Mouse (Mus musculus): ENCODE measurements at regions not wholly inside any gene's neighbourhood (a gene's known extent, or its start where the extent isn't known, plus 50 kb on each side); places are given as distances from the start of the nearest gene placed in this dataset.

DNA sequence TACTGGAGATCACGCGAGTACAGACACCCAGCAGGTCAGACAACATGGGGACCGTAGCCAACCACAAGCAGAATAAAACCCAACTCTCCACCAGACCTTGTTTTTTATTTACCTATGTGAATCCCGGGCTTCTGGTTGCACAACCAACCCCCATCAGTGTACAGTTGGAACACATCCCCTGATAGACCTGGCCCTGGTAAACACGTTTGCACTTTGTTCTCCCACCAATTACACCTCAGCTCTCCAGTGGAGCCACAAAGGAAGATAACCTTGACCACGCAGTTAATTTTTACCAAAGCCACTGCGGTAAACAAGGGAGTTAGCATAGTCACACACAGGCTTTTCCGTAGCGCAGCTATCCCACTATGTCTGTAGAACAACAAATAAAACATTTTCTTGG, 254.6 kb upstream of the Dio3 start:
- peaks cover 32% of the 10 kb centered on the region for H3K4me1 ChIP-seq
- no peak overlapping the region for H3K4me3 ChIP-seq (replicated peaks)
- ATAC-seq (ENCODE audit: low FRiP score): no peak
- WGBS: 85% methylated on average over 9 of the region's 9 CpGs
- no peaks in the 10 kb centered on the region for H3K27me3 ChIP-seq
- H3K27ac ChIP-seq: no peak overlapping the region
- no peaks in the 10 kb centered on the region for H3K9me3 ChIP-seq
- H3K9ac ChIP-seq: no peak overlapping the region
- H3K4me2 ChIP-seq: no peak overlapping the region
- no peaks in the 10 kb centered on the region for H3K36me3 ChIP-seq (replicated peaks)

DNA sequence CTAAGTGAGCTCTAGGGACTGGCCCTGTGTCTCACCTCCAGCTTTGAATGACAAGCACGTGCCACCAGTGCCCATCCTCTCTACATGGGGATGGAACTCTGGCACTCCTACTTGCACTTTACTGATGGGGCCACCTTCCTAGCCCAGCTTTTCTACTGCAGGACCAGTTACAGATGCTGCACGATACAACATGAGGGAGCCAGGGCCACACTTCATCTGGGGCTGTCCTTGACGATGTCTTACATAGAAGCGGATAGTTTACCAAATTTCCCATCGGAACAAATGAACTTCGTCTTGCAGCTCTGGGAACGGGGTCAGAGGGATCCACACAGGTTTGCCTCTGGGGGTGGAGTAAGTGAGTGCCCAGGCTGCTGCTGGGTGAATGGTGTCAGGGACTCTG, 253.7 kb upstream of the Dio3 start:
- no peaks in the 10 kb centered on the region for H3K9me3 ChIP-seq
- ATAC-seq (ENCODE audit: low FRiP score): no peak
- H3K27ac ChIP-seq: no peak overlapping the region

DNA sequence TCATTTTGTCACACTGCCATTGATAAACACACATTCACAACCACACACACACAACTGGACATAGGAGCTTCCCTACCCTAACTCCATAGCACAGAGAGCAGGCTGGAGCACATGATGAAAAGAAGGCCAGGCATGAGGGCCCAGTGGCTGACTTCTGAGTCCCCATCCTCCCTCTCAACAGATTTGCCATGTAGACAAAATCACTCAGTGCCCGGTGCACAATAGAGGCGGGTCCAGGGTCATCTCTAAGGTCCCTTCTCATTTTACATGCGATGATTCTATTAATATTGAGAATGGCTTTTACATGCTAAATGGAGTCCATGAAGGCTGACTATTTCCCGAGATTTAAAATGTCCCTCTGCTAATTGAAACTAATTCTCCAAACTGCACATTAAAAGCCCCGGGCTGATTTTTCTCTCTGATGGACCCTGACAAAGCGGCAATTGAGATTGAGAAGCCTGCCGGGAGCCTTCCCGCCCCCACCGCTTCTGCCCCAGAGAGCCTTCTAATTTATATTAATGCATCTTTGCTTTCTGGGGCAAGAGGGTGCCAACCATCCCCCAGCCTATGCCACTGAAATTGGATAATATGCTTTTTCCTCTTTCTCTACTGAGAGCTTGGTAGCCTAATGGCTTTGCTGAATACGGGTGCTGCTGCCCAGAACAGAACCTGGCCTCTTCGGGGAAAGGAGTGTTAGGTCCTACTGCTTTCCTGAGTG, 252.7 kb upstream of the Dio3 start:
- no peak overlapping the region for H3K4me2 ChIP-seq
- peak; percentile 71 for ATAC-seq (ENCODE audit: low FRiP score)
- WGBS: 33% methylated on average over 11 of the region's 11 CpGs
- H3K9ac ChIP-seq: no peak overlapping the region
- H3K36me3 ChIP-seq (replicated peaks): no peaks in the 10 kb centered on the region
- H3K27me3 ChIP-seq: no peaks in the 10 kb centered on the region
- peak overlapping the region; percentile 51 for H3K27ac ChIP-seq
- H3K4me1 ChIP-seq: peaks cover 32% of the 10 kb centered on the region
- no peaks in the 10 kb centered on the region for H3K9me3 ChIP-seq
- H3K4me3 ChIP-seq (replicated peaks): no peak overlapping the region

More for the DNA sequence above, 253.7 kb upstream of the Dio3 start:
- WGBS: 92% methylated on average over 7 of the region's 7 CpGs
- H3K36me3 ChIP-seq (replicated peaks): no peaks in the 10 kb centered on the region
- H3K4me1 ChIP-seq: peaks cover 32% of the 10 kb centered on the region
- H3K9ac ChIP-seq: no peak overlapping the region
- no peaks in the 10 kb centered on the region for H3K27me3 ChIP-seq
- no peak overlapping the region for H3K4me3 ChIP-seq (replicated peaks)
- no peak overlapping the region for H3K4me2 ChIP-seq

DNA sequence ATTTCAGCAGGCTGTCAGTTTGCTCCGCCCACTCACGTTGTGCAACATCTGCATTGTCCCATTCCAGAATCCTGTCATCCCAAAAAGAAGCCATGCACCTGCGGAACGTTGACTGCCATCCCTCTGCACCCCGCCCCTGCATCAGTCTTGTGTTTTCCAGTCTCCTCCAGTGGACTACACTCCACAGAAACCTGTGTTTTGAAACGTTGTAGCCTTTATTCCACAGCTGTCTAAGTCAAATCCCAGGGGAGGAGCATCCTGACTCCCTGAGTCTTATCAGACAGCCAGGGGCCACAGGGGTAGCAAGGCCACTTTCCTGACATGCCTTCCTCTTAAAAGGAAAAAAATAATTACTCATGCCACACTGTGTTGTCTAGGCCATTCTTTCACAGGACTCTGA, 251.5 kb upstream of the Dio3 start:
- 79% methylated on average over 6 of the region's 6 CpGs for WGBS
- H3K4me3 ChIP-seq (replicated peaks): no peak overlapping the region
- no peaks in the 10 kb centered on the region for H3K36me3 ChIP-seq (replicated peaks)
- H3K9me3 ChIP-seq: no peaks in the 10 kb centered on the region
- H3K9ac ChIP-seq: no peak overlapping the region
- no peak overlapping the region for H3K27ac ChIP-seq
- H3K27me3 ChIP-seq: 0 out of 2 replicates have a peak, but pooled peaks cover 1% of the 10 kb centered on the region
- H3K4me2 ChIP-seq: no peak overlapping the region
- no peak for ATAC-seq (ENCODE audit: low FRiP score)
- peaks cover 32% of the 10 kb centered on the region for H3K4me1 ChIP-seq

DNA sequence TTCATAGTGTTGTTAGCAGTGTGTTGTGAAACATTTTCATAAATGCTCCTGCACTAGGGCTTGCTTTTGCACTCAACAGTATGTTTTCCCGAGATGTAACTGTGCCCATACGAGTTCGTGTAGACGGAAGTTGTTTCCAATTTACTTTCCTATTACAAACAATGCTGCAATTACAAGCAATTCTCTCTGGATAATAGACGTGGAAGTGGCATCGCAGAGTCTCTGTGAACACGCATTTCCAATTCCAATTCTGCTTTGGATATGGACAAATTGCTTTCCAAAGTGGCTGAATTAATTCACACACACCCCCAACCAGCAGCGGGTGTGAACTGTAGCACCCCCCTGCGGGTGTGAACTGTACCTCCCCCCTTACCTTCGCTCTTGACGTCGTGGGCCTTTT, 250.9 kb upstream of the Dio3 start:
- ATAC-seq (ENCODE audit: low FRiP score): no peak
- H3K4me3 ChIP-seq (replicated peaks): no peak overlapping the region
- peaks cover 31% of the 10 kb centered on the region for H3K4me1 ChIP-seq
- 0 out of 2 replicates have a peak, but pooled peaks cover 4% of the 10 kb centered on the region for H3K27me3 ChIP-seq
- no peaks in the 10 kb centered on the region for H3K9me3 ChIP-seq
- H3K9ac ChIP-seq: no peak overlapping the region
- no peak overlapping the region for H3K4me2 ChIP-seq
- no peaks in the 10 kb centered on the region for H3K36me3 ChIP-seq (replicated peaks)
- no peak overlapping the region for H3K27ac ChIP-seq
- WGBS: 62% methylated on average over 12 of the region's 12 CpGs

DNA sequence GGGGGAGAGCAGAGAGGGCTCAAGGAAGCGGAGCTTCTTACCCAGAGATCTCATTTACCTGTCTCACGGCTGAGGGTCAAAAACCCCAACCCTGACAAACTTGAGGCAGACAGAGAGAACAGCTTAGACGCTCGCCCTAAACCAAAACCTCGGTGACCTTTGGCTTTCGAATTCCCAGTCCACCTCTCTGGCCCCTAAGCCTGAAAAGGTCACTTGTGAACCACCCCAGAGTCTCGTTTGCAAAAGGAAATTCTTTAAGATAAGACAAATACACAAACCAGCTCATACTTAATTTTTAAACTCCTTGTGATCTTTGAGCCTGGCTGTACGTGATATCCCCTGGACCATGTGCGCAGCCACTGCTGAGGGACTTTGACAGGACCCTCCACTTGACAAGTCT, 250.2 kb upstream of the Dio3 start:
- Histone ChIP-seq H3K9me3 (no peaks in the 10 kb centered on the region), H3K4me3 (replicated peaks) (no peak overlapping the region), H3K4me1 (peaks cover 27% of the 10 kb centered on the region), H3K27ac (no peak overlapping the region), H3K36me3 (replicated peaks) (no peaks in the 10 kb centered on the region), H3K9ac (no peak overlapping the region), H3K4me2 (no peak overlapping the region), H3K27me3 (0 out of 2 replicates have a peak, but pooled peaks cover 4% of the 10 kb centered on the region)
- no peak for ATAC-seq (ENCODE audit: low FRiP score)
- WGBS: 76% methylated on average over 9 of the region's 9 CpGs

DNA sequence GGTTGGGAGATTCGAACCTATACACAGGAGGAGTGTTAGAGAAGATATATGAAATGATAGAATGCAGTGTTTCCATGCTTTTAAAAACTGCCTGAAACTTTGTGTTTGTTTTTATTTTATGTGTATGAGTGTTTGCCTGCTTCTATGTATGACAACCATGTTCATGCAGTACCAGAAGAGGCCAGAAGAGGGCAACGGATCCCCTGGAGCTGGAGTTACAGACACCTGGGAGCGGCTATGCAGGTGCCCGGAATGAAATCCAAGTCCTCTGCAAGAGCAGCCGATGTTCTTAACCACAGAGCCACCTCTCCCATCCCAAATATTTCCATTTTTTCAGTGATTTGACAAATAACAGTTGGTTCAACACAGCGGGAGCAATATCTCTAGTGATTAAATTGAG, 247.5 kb upstream of the Dio3 start:
- Histone ChIP-seq H3K27ac (no peak overlapping the region), H3K4me1 (peaks cover 17% of the 10 kb centered on the region), H3K27me3 (0 out of 2 replicates have a peak, but pooled peaks cover 4% of the 10 kb centered on the region), H3K4me3 (replicated peaks) (no peak overlapping the region), H3K9ac (no peak overlapping the region), H3K36me3 (replicated peaks) (no peaks in the 10 kb centered on the region), H3K9me3 (no peaks in the 10 kb centered on the region), H3K4me2 (no peak overlapping the region)
- 63% methylated on average over 6 of the region's 6 CpGs for WGBS
- no peak for ATAC-seq (ENCODE audit: low FRiP score)

DNA sequence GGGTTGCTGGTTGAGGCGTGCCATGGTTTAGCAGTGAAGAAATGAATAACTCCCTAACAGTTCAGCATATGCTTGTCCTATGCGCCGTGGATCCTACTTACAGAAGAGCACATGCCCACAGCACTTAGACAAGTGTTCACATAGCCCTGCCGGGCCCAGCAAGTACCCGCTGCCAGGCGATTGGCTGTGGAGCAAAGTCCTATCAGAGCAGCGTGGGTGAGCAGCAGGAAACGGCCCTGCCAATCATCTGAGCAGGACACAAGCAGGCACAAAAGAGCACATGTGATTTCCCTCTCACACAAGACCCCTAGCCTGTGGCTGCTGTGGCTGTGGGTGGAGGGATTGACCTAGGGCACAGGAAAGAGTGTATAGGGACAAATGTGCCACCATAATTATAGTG, 243.7 kb upstream of the Dio3 start:
- no peak overlapping the region for H3K4me2 ChIP-seq
- H3K9me3 ChIP-seq: no peaks in the 10 kb centered on the region
- H3K4me1 ChIP-seq: no peaks in the 10 kb centered on the region
- H3K4me3 ChIP-seq (replicated peaks): no peak overlapping the region
- no peak overlapping the region for H3K27ac ChIP-seq
- no peak for ATAC-seq (ENCODE audit: low FRiP score)
- 79% methylated on average over 8 of the region's 8 CpGs for WGBS
- no peaks in the 10 kb centered on the region for H3K36me3 ChIP-seq (replicated peaks)
- 0 out of 2 replicates have a peak, but pooled peaks cover 4% of the 10 kb centered on the region for H3K27me3 ChIP-seq
- H3K9ac ChIP-seq: no peak overlapping the region

DNA sequence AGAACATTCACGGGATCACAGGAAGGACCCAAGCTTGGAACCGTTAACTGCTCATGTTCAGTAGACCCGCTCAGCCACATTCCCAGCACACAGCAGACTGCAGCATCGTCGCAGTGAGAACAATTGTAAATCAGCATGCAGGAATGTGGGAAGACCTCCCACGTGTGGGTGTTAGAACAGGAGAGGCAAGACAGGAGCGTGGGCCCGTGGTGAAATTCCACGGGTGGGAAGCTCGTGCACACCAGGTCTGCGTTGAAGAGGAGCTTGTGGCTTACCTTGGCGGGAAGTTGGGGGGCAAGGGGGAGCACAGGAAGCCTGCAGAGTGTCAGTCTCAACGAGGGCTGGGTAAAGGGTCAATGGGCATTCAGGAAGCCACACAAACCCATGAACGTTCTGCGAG, 238.2 kb upstream of the Dio3 start:
- Histone ChIP-seq H3K4me1 (0 out of 2 replicates have a peak, but pooled peaks cover 4% of the 10 kb centered on the region), H3K9ac (no peak overlapping the region), H3K36me3 (replicated peaks) (no peaks in the 10 kb centered on the region), H3K4me3 (replicated peaks) (no peak overlapping the region), H3K4me2 (no peak overlapping the region), H3K27ac (no peak overlapping the region), H3K9me3 (no peaks in the 10 kb centered on the region), H3K27me3 (no peaks in the 10 kb centered on the region)
- WGBS: 69% methylated on average over 15 of the region's 15 CpGs
- ATAC-seq (ENCODE audit: low FRiP score): no peak

DNA sequence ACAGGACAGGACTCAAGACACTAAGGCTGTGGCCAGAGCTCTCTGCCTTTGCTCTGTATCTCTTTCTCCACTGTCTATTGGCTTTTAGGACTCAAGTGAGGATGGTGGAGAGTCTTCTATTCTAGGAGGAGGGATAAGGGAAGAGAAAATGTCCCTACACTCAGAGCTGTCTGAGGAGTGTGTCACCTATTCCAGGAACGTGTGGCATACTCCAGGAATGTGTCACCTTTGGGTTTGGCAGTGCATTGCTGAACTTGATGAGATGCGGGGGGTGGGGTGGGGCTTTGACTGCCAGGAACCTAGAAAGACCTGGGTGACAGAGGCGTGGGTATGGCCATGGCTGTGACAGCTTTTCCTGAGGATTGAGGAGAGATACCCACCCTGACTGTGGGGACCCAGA, 237.1 kb upstream of the Dio3 start:
- 0 out of 2 replicates have a peak, but pooled peaks cover 6% of the 10 kb centered on the region for H3K4me1 ChIP-seq
- H3K4me3 ChIP-seq (replicated peaks): no peak overlapping the region
- no peak overlapping the region for H3K9ac ChIP-seq
- no peaks in the 10 kb centered on the region for H3K36me3 ChIP-seq (replicated peaks)
- H3K9me3 ChIP-seq: no peaks in the 10 kb centered on the region
- ATAC-seq (ENCODE audit: low FRiP score): no peak
- no peaks in the 10 kb centered on the region for H3K27me3 ChIP-seq
- H3K4me2 ChIP-seq: no peak overlapping the region
- no peak overlapping the region for H3K27ac ChIP-seq
- 78% methylated on average over 3 of the region's 3 CpGs for WGBS

DNA sequence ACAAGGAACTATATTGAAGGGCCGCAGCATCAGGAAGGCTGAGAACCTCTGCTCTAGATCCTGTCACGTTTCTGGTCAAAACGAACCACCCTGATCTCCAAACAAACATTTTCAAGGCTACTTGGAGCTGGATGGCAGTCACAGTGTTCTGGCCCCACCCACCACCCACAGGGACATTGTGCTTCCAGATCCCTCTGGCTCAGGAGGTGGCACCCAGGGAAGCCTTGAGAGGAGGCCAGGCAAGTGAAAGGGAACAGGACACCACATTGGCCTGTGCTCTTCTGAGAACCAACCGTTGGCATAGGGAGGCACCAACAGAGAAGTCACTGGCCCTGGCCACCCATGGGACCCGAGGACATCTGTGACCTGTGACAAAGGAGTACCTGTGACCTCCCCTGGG, 234.6 kb upstream of the Dio3 start:
- no peak for ATAC-seq (ENCODE audit: low FRiP score)
- no peak overlapping the region for H3K4me3 ChIP-seq (replicated peaks)
- H3K9me3 ChIP-seq: no peaks in the 10 kb centered on the region
- H3K27ac ChIP-seq: no peak overlapping the region
- H3K9ac ChIP-seq: no peak overlapping the region
- no peaks in the 10 kb centered on the region for H3K27me3 ChIP-seq
- no peaks in the 10 kb centered on the region for H3K36me3 ChIP-seq (replicated peaks)
- WGBS: 87% methylated on average over 5 of the region's 5 CpGs
- H3K4me2 ChIP-seq: no peak overlapping the region
- 0 out of 2 replicates have a peak, but pooled peaks cover 6% of the 10 kb centered on the region for H3K4me1 ChIP-seq

DNA sequence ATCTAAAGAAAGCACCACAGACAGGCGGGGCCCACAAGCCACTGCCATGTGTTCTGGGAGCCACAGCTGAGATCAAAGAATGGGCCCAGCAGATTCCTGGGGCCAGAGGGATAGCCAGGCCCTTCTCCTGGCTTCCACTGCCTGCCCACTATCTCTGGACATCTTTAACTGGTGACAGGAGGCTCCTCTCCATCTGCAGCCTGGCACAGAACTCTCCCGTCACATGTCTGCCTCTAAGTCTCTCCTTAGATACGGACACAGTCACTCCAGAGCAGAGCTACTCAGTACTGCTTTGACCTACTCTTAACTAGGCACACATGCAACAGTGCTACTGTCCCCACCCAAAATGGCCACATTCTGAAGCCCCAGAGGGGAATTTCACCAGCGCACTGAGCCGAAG, 234.1 kb upstream of the Dio3 start:
- Histone ChIP-seq H3K4me2 (no peak overlapping the region), H3K27ac (no peak overlapping the region), H3K9ac (no peak overlapping the region), H3K36me3 (replicated peaks) (no peaks in the 10 kb centered on the region), H3K4me1 (0 out of 2 replicates have a peak, but pooled peaks cover 6% of the 10 kb centered on the region), H3K9me3 (no peaks in the 10 kb centered on the region), H3K27me3 (no peaks in the 10 kb centered on the region), H3K4me3 (replicated peaks) (no peak overlapping the region)
- WGBS: 86% methylated on average over 5 of the region's 5 CpGs
- no peak for ATAC-seq (ENCODE audit: low FRiP score)

DNA sequence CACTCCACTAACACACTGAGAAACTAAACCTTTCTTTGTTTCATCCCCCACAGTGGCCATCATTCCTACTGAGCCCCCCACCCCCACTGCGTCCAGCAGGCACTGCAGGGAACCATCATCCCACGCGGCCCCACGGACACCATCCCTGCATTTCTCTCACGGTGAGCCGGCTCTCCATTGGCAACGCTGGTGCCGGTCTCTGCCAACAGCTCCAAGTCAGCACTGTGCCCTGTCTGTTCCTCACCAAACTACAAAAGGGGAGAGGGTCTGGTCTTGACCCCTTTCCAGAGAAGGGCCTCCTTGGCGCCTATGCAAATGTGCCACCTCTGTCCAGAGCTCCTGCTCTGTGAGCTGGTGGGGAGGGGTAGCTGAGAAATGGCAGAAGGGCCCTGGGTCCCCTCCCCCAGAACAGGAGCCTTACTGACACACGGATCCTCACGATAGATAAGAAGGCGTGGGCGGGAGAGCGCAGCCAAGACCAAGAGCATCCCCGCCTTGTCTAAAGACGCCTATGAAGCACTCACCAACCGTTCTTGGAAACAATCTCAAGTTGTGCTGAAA, 233.0 kb upstream of the Dio3 start:
- 79% methylated on average over 17 of the region's 17 CpGs for WGBS

More for the DNA sequence above, 233.0 kb upstream of the Dio3 start:
- no peaks in the 10 kb centered on the region for H3K9me3 ChIP-seq
- no peak overlapping the region for H3K27ac ChIP-seq
- no peaks in the 10 kb centered on the region for H3K27me3 ChIP-seq
- H3K36me3 ChIP-seq (replicated peaks): no peaks in the 10 kb centered on the region
- no peak overlapping the region for H3K9ac ChIP-seq
- H3K4me2 ChIP-seq: no peak overlapping the region
- ATAC-seq (ENCODE audit: low FRiP score): no peak
- H3K4me3 ChIP-seq (replicated peaks): no peak overlapping the region
- H3K4me1 ChIP-seq: 0 out of 2 replicates have a peak, but pooled peaks cover 2% of the 10 kb centered on the region

Data from forebrain, embryonic 12.5 days (tissue).